Mouse (Mus musculus): Measurements from ENCODE around the gene Tiam2. TPM values are rescaled to one million over a fixed set of nuclear protein-coding genes. Genes with fewer than 3 reads are reported as not detected.

Tiam2 gene
- total RNA-seq, 2 experiments from 2014 or later = 0.08 to 3.8 TPM

DNA sequence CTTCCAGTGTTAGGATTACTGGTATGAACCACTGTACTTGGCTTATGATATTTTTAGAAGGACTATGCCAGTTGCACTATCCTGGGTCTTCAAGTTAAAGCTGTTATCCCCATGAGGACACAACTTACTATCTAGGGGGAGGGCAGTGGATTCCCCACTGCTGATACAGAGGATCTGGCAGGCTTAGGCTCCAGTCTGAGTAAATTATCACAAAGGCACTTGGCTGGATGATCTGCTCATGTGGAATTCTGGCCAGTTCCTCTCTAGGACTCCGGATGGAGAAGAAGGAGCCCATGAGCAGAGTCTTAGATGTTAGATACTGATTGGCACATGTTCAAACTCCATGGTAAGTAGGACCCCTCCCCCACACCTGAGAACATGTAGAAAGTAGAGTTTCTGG lies 59.0 kb downstream of the Tiam2 start:
- ATAC-seq (replicated peaks; ENCODE audit: low FRiP score, poor library complexity, severe bottlenecking) = no peak

- ATAC-seq (replicated peaks; ENCODE audit: low FRiP score, poor library complexity, severe bottlenecking) = no peak
Observed at GRCm38 (mm10) chr17:3387819-3388218, 61.4 kb downstream of the Tiam2 start.

- ATAC-seq (replicated peaks; ENCODE audit: low FRiP score, poor library complexity, severe bottlenecking) = no peak
Observed at GRCm38 (mm10) chr17:3389741-3390140, 63.4 kb downstream of the Tiam2 start.

DNA sequence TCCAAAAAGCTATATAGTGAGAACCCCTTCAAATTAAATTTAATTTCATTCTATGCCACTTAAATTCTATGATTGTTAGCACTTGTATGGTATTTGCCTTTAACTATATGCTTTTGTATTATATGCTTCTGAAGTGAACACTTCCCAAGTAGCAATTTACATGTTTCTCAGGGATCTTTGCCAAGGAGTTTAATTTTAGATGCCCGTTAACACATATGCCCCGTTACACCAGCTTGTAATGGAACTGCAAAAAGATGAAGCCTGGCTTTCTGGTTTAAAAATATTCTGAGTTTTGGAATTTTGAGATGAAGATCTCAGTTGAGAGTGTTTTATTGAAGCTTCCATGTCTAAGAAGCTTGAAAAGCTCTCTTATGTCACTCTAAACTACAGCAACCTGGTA lies 67.6 kb downstream of the Tiam2 start:
- ATAC-seq (replicated peaks; ENCODE audit: low FRiP score, poor library complexity, severe bottlenecking) = no peak

DNA sequence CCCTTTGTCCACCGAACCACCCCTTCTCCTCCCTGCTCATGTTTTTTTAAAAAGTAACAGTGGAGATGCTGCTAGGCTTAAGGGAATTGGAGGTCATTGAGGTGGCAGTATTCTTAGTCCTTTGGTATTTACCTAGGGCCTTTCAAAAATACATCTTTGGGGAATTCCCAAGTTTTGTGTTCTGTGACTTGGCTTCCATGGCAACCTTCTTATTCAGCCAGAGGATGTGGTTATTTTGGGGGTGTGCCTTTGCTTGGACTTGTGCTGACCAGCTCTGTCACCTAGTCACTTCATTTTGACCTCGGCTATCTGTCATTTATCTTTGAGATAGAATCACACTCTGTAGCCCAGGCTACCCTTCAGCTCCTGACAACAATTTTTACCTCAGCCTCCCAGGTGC lies 68.6 kb downstream of the Tiam2 start:
- ATAC-seq (replicated peaks; ENCODE audit: low FRiP score, poor library complexity, severe bottlenecking) = no peak

DNA sequence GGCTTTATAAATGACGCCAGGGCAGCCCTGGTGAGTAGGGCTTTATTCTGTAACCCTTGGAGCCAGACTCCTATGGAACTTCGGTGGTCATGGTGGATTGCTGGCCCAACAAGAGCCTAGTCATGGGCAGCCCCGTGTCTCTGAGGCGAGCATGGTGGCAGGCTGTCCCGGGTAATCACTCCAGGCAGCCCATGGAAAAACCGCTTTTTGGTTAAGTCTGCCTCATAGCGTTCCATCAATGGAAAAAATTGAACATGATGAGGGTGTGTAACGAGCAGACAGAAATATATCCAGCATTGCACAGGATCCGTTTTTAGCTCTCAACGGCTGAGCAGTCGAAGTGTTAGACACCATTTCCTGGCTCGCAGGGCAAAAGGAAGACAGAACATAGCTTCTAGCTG lies 70.5 kb downstream of the Tiam2 start:
- no peak for ATAC-seq (replicated peaks; ENCODE audit: low FRiP score, poor library complexity, severe bottlenecking)

- ATAC-seq (replicated peaks; ENCODE audit: low FRiP score, poor library complexity, severe bottlenecking) = no peak
Observed at GRCm38 (mm10) chr17:3397836-3398235, 71.5 kb downstream of the Tiam2 start.

DNA sequence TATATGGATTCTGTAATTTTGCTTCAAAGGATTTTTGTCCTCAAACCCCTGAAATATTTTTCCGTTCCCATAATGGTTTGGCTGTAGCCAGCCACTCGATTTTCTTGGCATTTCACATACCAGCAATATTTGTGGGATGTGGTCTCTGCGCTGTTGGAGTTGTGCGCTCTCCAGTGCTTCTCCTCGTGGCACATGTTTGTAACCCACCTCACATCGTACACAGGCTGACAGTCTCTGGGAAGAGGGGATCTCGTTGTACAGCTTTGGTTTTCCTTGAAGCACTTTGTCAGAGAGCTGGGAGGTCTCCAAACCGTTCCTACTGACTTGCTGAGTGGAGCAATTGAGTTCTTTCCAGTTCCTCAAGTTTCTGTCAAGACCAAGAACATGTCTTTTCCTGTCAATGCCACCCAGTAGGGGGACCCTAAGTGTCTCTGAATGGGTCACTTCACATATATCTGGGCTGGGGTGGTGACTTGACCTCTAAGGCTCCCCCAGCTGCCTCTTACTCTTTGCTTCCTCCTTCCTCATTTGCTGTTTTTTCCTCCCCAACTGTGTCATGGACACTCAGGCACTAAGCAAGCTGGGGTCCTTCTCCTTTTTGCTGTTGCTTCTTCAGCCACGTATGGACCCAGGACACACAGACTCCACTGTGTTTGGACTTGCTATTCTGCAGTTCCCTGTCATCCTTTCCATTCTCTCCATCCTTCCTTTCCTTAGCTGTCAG lies 79.1 kb downstream of the Tiam2 start:
- no peak for ATAC-seq (replicated peaks; ENCODE audit: low FRiP score, poor library complexity, severe bottlenecking)

DNA sequence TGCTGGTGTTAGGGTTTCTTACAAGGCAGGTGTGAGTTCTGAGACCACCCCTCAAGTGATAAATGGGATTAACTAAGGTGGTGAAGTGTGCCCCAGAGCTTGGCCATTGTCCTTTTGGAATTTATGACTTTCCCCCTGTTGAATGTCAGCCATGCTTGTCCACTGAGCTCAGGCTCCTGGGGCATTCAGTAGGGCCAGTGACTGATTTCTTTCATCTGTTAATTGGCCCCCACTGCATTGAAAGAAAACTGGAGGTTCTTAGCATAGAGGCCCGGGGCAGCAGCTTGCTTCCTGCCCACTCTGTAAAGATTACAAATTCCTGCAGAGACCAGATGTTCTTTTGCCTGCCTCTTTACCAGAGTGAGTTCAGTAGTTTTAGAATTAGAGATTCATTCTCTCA lies 80.7 kb downstream of the Tiam2 start:
- no peak for ATAC-seq (replicated peaks; ENCODE audit: low FRiP score, poor library complexity, severe bottlenecking)

DNA sequence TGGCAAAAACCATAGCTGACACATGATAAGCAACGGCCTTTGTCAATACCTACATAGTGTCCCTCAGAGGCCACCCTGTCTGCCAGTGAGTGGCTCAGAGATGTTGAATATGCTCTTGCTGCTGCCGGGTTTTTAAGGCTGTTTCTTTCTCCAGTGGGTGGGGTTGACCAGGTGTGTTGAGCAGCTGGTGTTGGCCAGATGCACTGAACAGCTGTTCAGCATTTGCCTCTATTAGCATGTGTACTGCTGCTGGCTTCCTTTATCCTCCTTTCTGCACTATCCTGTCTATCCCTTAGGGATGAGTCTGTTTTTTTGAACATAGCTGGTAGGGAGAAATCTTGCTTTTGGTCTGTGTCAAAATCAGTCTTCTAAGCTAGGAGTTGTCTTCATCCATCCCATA lies 83.9 kb downstream of the Tiam2 start:
- ATAC-seq (replicated peaks; ENCODE audit: low FRiP score, poor library complexity, severe bottlenecking) = no peak

DNA sequence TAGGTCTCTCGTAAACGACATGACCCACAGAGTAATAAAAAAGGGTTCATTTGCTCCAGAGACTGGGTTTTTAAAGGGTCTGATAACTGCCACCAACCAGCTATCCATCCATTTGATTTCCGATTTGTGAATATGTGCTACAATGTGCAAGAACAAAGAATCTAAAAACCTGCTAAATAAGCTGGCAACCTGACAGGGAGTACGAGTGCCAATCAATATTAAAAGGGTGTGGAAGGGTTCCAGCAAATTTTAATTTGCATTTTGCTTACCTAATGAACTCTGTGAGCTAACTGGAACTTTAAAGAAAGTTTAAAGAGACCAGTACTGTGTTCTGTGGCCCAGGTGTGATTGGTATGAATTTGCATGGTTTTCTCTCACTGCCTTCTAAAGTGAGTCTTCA lies 86.4 kb downstream of the Tiam2 start:
- no peak for ATAC-seq (replicated peaks; ENCODE audit: low FRiP score, poor library complexity, severe bottlenecking)

GRCm38 (mm10) chr17:3415580-3415979 lies 89.2 kb downstream of the Tiam2 start:
- no peak for ATAC-seq (replicated peaks; ENCODE audit: low FRiP score, poor library complexity, severe bottlenecking)

- ATAC-seq (replicated peaks; ENCODE audit: low FRiP score, poor library complexity, severe bottlenecking) = no peak
Observed at GRCm38 (mm10) chr17:3416401-3416800, 90.0 kb downstream of the Tiam2 start.

- no peak for ATAC-seq (replicated peaks; ENCODE audit: low FRiP score, poor library complexity, severe bottlenecking)
Observed at GRCm38 (mm10) chr17:3419368-3419928, 93.1 kb downstream of the Tiam2 start.

- ATAC-seq (replicated peaks; ENCODE audit: low FRiP score, poor library complexity, severe bottlenecking) = no peak
Observed at GRCm38 (mm10) chr17:3420148-3420547, 93.8 kb downstream of the Tiam2 start.

DNA sequence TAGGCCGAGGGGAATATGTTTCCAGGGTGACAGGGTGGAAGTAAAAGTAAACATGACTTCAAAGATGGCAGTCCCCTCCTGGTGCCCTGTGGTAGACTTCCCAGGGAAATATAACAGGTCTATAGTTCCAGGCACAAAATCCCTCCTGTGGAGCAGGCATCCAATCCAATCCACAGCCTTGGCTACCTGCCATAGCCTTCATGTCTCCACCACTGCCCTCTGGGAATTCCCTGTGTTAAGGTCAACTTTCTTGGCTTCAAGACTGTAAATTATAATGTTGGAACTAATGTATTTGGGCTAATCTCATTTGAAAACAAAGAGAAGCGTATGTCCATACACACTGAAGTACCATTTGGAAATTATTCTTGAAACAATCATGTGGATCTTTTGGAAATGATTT lies 97.0 kb downstream of the Tiam2 start:
- no peak for ATAC-seq (replicated peaks; ENCODE audit: low FRiP score, poor library complexity, severe bottlenecking)

- no peak for ATAC-seq (replicated peaks; ENCODE audit: low FRiP score, poor library complexity, severe bottlenecking)
Observed at GRCm38 (mm10) chr17:3428659-3429058, 102.3 kb downstream of the Tiam2 start.

DNA sequence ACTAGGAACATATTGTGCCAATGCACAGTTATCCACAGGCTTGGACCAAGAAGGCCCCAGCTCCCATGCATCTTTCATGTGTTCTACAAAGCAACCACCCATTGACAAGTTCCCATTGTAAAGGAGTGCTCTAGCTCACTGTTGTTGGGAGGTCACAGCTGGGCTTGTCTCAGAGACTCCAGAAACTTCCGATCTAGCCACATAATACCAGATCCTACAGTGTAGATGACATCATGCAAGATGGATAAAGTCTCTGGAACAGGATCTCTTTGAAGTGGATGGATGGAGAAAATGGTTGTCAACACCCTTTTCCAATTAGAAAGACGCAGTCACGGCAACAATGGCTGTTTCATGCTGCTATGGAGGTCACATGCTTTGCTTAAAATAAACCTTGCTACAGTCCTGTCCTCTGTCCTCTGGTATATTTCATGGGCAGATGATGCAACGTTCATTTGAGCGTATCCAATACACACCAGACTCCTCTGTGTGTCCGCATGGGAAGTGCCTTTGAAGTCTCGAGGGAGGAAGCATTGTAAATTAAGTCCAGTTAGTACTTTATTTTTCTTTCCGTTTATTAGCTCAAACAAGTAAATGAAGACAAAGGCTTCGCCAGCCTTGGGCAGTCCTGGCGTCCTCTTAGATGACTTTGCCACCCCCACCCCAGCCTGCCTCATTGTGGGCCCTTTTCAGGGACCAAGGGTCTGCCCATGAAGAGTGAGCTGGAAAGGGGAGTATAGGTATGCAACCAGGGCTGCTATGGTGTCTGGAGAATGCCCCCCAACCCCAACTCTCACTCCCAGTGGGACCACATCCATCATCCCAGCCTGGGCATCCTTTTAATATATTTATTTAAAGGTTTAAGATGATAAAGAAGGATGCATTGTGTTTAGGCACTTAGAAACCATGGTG lies 106.5 kb downstream of the Tiam2 start:
- ATAC-seq (replicated peaks; ENCODE audit: low FRiP score, poor library complexity, severe bottlenecking) = no peak

DNA sequence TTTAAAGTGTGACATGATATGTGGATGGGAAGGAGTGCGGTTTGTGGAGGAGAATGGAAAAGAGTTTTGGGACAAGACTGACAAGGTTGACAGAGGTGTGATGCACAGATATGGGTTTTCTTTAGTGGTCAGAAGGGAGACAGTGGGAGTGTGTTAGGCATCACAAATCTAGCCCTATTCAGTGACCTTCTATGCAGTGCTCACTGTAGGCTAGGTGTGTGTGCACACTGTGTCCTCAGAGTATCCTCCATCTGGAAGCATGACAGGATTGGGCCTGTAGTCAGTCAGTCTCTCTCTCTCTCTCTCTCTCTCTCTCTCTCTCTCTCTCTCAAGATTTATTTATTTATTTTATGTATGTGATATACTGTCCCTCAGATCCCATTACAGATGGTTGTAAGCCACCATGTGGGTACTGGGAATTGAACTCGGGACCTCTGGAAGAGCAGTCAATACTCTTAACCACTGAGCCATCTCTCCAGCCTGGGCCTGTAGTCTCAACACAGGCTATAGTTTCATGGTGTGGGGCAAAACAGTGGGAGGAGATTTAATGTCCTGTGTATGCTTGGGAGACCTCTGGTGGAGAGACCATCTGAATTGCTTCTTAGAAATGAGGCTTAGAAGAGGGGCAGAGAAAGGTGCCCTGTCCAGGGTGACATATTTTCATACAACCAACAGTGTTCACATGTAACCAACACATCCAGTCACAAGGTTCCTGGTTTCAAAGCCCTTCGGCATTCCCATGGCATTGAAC lies 107.3 kb downstream of the Tiam2 start:
- ATAC-seq (replicated peaks; ENCODE audit: low FRiP score, poor library complexity, severe bottlenecking) = no peak

- ATAC-seq (replicated peaks; ENCODE audit: low FRiP score, poor library complexity, severe bottlenecking) = no peak
Observed at GRCm38 (mm10) chr17:3435299-3435698, 108.9 kb downstream of the Tiam2 start.
